Mouse (Mus musculus) limb, embryonic 14.5 days (tissue): ENCODE measurements around the gene Vmn2r49. TPM values are rescaled to one million over a fixed set of nuclear protein-coding genes. Genes with fewer than 3 reads are reported as not detected.
"Not testable (repeated sequence)": the region's sequence is repeated elsewhere in the genome, so short reads cannot be mapped to it uniquely, and the experiment has no call there.

Experiments used
- ATAC-seq: fragments of 200-750 bp; cut with Nextera tagmentation; 2 replicates; pipeline ENCODE4 v1.8.0; 2017; ENCODE audit warnings: low read depth, moderate number of reproducible peaks, moderate TSS enrichment; ENCODE audit not compliant: low FRiP score
- DNase-seq: peaks from one replicate; pipeline ENCODE4 v3.0.0-alpha.2; 2015; ENCODE audit warnings: low spot score
- H3K27ac ChIP-seq: fragments of 300-500 bp; sonication (generic); replicated peaks from 2 replicates; pipeline ENCODE4 v1.5.1; 2014; ENCODE audit warnings: low read depth, mild to moderate bottlenecking, low read length, moderate library complexity, mixed read lengths
- H3K27me3 ChIP-seq: fragments of 300-500 bp; sonication (generic); 2 replicates; pipeline ENCODE4 v1.6.1; 2014; ENCODE audit warnings: low read length, mixed read lengths; ENCODE audit not compliant: control insufficient read depth, insufficient read depth
- H3K36me3 ChIP-seq: fragments of 300-500 bp; sonication (generic); 2 replicates; pipeline ENCODE4 v1.6.1; 2014; ENCODE audit warnings: mild to moderate bottlenecking, low read length, moderate library complexity, mixed read lengths; ENCODE audit not compliant: control insufficient read depth, insufficient read depth
- H3K4me1 ChIP-seq: fragments of 300-500 bp; sonication (generic); 2 replicates; pipeline ENCODE4 v1.6.1; 2014; ENCODE audit warnings: antibody characterized with exemption, low read length, mixed read lengths; ENCODE audit not compliant: control insufficient read depth, insufficient read depth
- H3K4me2 ChIP-seq: fragments of 300-500 bp; sonication (generic); replicated peaks from 2 replicates; pipeline ENCODE4 v1.6.1; 2014; ENCODE audit warnings: low read depth, mild to moderate bottlenecking, low read length, moderate library complexity; ENCODE audit not compliant: severe bottlenecking
- H3K4me3 ChIP-seq: fragments of 300-500 bp; sonication (generic); replicated peaks from 2 replicates; pipeline ENCODE4 v1.5.1; 2014; ENCODE audit warnings: low read length
- H3K9ac ChIP-seq: fragments of 300-500 bp; sonication (generic); 2 replicates; pipeline ENCODE4 v1.6.1; 2014; ENCODE audit warnings: mild to moderate bottlenecking, low read depth, low read length, moderate library complexity; ENCODE audit not compliant: severe bottlenecking
- H3K9me3 ChIP-seq: fragments of 300-500 bp; sonication (generic); 2 replicates; pipeline ENCODE4 v1.6.1; 2016; ENCODE audit warnings: low read length; ENCODE audit not compliant: control insufficient read depth
- WGBS: fragments of 180-500 bp; shearing (Covaris S2); extraction: QIAGEN DNeasy Blood & Tissue Kit; methylation state at CpG from one replicate; pipeline ENCODE4 v1.1.7; 2014; 5-methylcytosine and 5-hydroxymethylcytosine counted together
- polyA plus RNA-seq, 2 experiments: library from polyadenylated mRNA; depleted of rRNA in 1 of 2; stranded (reverse) in 1 of 2; unstranded in 1 of 2; fragments of >200 nt; fragmentation: Nextera tagmentation in 1 of 2; extraction: Ambion mirVana in 1 of 2; gene quantifications; 2 replicates each; pipeline versions ENCODE4 v1.2.1 to v1.2.3; 2012 to 2014

The Vmn2r49 gene
- not detected in 2 replicates for polyA plus RNA-seq (2012; rRNA removed)
- polyA plus RNA-seq (2014; fragmentation: Nextera tagmentation; extraction: Ambion mirVana) = not detected in 2 replicates

GRCm38 (mm10) chr7:9992157-9992556, at the start of gene Vmn2r49:
Gene Vmn2r49, minus strand, starts transcription at chr7:9992257.
- H3K36me3 ChIP-seq, H3K9ac ChIP-seq, H3K4me3 ChIP-seq, DNase-seq, H3K27ac ChIP-seq, H3K27me3 ChIP-seq, H3K4me2 ChIP-seq, H3K9me3 ChIP-seq, ATAC-seq, H3K4me1 ChIP-seq: not testable (repeated sequence)
- WGBS = no CpG with 5 or more reads among the region's 2 CpGs

GRCm38 (mm10) chr7:9953485-9953884, 38.6 kb downstream of the Vmn2r49 start, which contains the start of gene Vmn2r48:
Gene Vmn2r48, minus strand, starts transcription at chr7:9953585.
- H3K4me1 ChIP-seq, DNase-seq, H3K9ac ChIP-seq, H3K27me3 ChIP-seq, H3K36me3 ChIP-seq, ATAC-seq, H3K9me3 ChIP-seq, H3K4me2 ChIP-seq, H3K4me3 ChIP-seq, H3K27ac ChIP-seq: not testable (repeated sequence)
- 82% methylated on average over 2 of the region's 2 CpGs for WGBS

Other genes starting within 250 kb of the Vmn2r49 start
- not detected in 2 replicates for gene Vmn2r46, start 221.7 kb downstream of the Vmn2r49 start, polyA plus RNA-seq (2012; rRNA removed)
- gene Vmn2r46, start 221.7 kb downstream of the Vmn2r49 start, polyA plus RNA-seq (2014; fragmentation: Nextera tagmentation; extraction: Ambion mirVana) = not detected in 2 replicates
- gene Vmn2r47, start 150.9 kb downstream of the Vmn2r49 start, polyA plus RNA-seq (2012; rRNA removed) = not detected in 2 replicates
- not detected in 2 replicates for gene Vmn2r47, start 150.9 kb downstream of the Vmn2r49 start, polyA plus RNA-seq (2014; fragmentation: Nextera tagmentation; extraction: Ambion mirVana)
- gene Vmn2r48, start 38.7 kb downstream of the Vmn2r49 start, polyA plus RNA-seq (2012; rRNA removed) = not detected in 2 replicates
- not detected in 2 replicates for gene Vmn2r48, start 38.7 kb downstream of the Vmn2r49 start, polyA plus RNA-seq (2014; fragmentation: Nextera tagmentation; extraction: Ambion mirVana)
- gene Vmn2r50, start 61.0 kb upstream of the Vmn2r49 start, polyA plus RNA-seq (2012; rRNA removed) = not detected in 2 replicates
- not detected in 2 replicates for gene Vmn2r50, start 61.0 kb upstream of the Vmn2r49 start, polyA plus RNA-seq (2014; fragmentation: Nextera tagmentation; extraction: Ambion mirVana)
- not detected in 2 replicates for gene Vmn2r51, start 113.5 kb upstream of the Vmn2r49 start, polyA plus RNA-seq (2012; rRNA removed)
- not detected in 2 replicates for gene Vmn2r51, start 113.5 kb upstream of the Vmn2r49 start, polyA plus RNA-seq (2014; fragmentation: Nextera tagmentation; extraction: Ambion mirVana)
- gene Vmn2r52, start 184.3 kb upstream of the Vmn2r49 start, polyA plus RNA-seq (2012; rRNA removed) = not detected in 2 replicates
- gene Vmn2r52, start 184.3 kb upstream of the Vmn2r49 start, polyA plus RNA-seq (2014; fragmentation: Nextera tagmentation; extraction: Ambion mirVana) = not detected in 2 replicates